Mouse (Mus musculus): Measurements from ENCODE around the gene Speg. TPM values are rescaled to one million over a fixed set of nuclear protein-coding genes. Genes with fewer than 3 reads are reported as not detected.

The Speg gene
- polyA plus RNA-seq, 1 experiment from 2014 or later: 33.5 TPM

DNA sequence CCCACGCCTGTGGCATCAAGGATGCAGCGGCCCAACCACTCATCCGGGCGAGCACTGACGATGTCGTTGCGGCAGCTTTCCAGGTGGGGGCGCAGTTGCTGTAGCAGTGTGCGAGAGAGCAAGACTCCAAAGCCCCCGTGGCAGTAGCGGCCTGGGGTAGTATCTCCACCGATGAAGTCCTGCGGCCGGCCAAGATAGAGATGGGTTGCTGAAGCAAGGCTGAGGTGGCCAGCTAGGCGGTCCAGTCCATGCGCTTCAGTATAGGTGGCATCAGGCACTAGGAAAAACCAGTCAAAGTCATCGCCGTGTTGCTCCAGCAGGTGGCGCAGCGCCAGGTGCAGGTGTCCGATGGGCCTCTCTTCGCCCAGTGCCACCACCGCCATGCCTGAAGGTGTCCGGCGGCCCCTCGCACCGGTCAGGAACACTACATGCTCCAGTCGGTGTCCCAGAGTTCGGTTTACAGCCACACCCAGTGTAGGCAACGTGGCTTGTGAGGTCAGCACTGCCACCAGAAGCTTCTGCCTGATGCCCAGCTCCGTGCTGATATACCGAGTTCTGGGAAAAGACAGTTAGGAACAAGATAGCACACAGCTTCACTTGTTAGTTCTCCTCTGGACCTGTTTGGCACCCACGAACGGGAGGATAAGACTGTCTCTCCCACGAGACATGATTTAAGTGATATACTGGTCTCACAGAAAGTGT lies 102.3 kb downstream of the Speg start:
- Histone ChIP-seq H3K9ac (ENCODE audit: low read depth, low read length) (no peak overlapping the region), H3K27me3 (replicated peaks; ENCODE audit: control insufficient read depth, insufficient read depth, low read length) (peaks cover 7% of the 10 kb centered on the region), H3K27ac (ENCODE audit: low read length) (no peak overlapping the region), H3K4me3 (ENCODE audit: low read length) (peak overlapping the region; percentile 21), H3K4me2 (ENCODE audit: low read depth, low read length) (peak overlapping the region; percentile 79), H3K36me3 (ENCODE audit: control insufficient read depth, insufficient read depth, low read length) (peaks cover 23% of the 10 kb centered on the region), H3K9me3 (ENCODE audit: control insufficient read depth, low read length) (no peaks in the 10 kb centered on the region), H3K4me1 (ENCODE audit: control insufficient read depth, insufficient read depth, low read length) (peaks cover 22% of the 10 kb centered on the region)
- WGBS: 15% methylated on average over 35 of the region's 35 CpGs
- ATAC-seq: no peak

DNA sequence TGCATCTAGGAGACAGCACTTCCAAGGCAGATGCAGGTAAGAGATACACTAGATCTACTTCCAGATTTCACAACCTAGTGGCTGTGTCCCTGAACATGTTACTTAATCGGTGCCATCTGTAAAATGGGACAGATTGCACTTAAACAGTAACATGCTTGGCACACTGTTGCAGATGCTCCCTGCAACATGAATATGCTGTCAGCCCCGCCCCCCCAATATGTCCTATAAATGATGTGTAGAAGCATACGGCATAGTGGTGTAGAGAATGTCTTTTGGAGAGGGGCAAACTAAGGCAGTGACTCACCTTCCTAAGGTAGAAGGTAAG lies 102.8 kb downstream of the Speg start:
- Histone ChIP-seq H3K4me2 (ENCODE audit: low read depth, low read length) (peak overlapping the region; percentile 79), H3K9ac (ENCODE audit: low read depth, low read length) (0 out of 2 replicates have a peak overlapping the region, but pooled peaks have one; percentile 83), H3K36me3 (ENCODE audit: control insufficient read depth, insufficient read depth, low read length) (peaks cover 23% of the 10 kb centered on the region), H3K27me3 (replicated peaks; ENCODE audit: control insufficient read depth, insufficient read depth, low read length) (peaks cover 12% of the 10 kb centered on the region), H3K4me1 (ENCODE audit: control insufficient read depth, insufficient read depth, low read length) (peaks cover 22% of the 10 kb centered on the region), H3K4me3 (ENCODE audit: low read length) (peak overlapping the region; percentile 85), H3K9me3 (ENCODE audit: control insufficient read depth, low read length) (no peaks in the 10 kb centered on the region), H3K27ac (ENCODE audit: low read length) (no peak overlapping the region)
- 50% methylated on average over 3 of the region's 3 CpGs for WGBS
- no peak for ATAC-seq

DNA sequence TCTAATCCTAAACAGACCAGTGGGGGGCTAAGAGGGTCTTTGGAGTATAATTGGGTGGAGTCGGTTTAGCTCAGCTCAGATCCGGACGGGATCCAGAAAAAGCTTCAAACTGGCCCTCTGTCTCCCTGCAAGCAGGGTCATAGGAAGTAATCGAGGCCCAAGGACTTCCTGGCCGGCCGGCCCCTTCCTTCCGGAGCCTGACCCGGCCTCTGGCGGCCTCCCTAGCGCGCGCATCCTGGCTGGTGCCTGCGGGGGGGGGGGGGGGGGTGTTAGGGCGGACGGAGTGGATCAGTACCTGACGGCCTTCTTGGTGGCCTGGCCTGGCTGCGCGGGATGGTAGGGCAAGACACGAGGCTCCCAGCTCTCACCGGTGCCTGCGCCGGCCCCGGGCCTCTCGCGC lies 103.4 kb downstream of the Speg start:
- ATAC-seq: no peak; the same call in 1 of the 2 replicates
- Histone ChIP-seq H3K4me1 (ENCODE audit: control insufficient read depth, insufficient read depth, low read length) (peaks cover 22% of the 10 kb centered on the region), H3K9ac (ENCODE audit: low read depth, low read length) (peak overlapping the region; percentile 83), H3K4me2 (ENCODE audit: low read depth, low read length) (peak overlapping the region; percentile 79), H3K4me3 (ENCODE audit: low read length) (peak overlapping the region; percentile 85), H3K27me3 (replicated peaks; ENCODE audit: control insufficient read depth, insufficient read depth, low read length) (peaks cover 18% of the 10 kb centered on the region), H3K9me3 (ENCODE audit: control insufficient read depth, low read length) (no peaks in the 10 kb centered on the region), H3K36me3 (ENCODE audit: control insufficient read depth, insufficient read depth, low read length) (peaks cover 23% of the 10 kb centered on the region), H3K27ac (ENCODE audit: low read length) (peak overlapping the region; percentile 83)
- WGBS: under 1% methylated on average over 22 of the region's 25 CpGs

DNA sequence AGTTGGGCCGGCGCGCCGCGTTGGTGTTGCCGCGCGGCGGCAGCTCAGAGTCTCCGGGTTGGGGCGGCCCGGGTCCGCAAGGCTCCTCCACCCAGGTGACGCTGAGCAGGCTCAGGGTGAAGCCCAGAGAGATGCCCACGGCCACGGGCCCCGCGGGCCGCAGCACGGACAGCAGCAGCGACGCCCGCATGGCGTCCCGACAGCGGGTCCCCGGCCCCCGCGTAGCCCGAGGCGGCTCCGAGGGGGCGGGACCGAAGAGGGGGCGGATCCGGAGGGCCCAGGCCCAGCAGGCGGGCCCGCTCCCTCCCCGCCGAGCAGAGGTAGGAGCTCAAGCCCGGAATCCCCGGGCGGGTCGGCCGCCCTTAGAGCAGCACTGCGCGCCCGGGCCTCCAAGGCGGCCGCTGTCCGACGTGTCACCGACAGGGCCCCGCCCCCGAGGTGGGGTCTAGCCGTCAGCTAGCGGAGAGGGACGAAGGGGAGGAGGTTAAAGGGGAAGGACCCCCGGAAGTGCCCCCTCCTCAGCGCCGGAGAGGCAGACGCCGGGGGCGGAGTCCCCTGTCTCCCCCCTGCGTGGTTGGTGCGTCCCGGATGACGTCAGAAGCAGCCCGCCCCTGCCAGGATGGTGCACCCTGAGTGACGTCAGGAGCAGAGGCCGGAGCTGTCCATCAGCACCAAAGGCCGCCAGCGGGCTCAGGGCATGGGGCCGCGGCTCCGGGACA lies 104.0 kb downstream of the Speg start, which contains the start of the genes Chpf and Tmem198:
Gene Chpf (minus strand): TSS at position 392 of the 719 bp plus-strand sequence.
Gene Tmem198 (plus strand): TSS at position 617 of the 719 bp plus-strand sequence.
- peak within 1 kb of the TSS; percentile 83 for H3K9ac ChIP-seq (ENCODE audit: low read depth, low read length)
- ATAC-seq: peak; percentile 96
- under 1% methylated on average over 70 of the region's 76 CpGs for WGBS
- H3K27ac ChIP-seq (ENCODE audit: low read length): peak within 1 kb of the TSS; percentile 83
- peaks cover 22% of the 10 kb centered on the region for H3K4me1 ChIP-seq (ENCODE audit: control insufficient read depth, insufficient read depth, low read length)
- H3K27me3 ChIP-seq (replicated peaks; ENCODE audit: control insufficient read depth, insufficient read depth, low read length): peaks cover 19% of the 10 kb centered on the region
- H3K36me3 ChIP-seq (ENCODE audit: control insufficient read depth, insufficient read depth, low read length): peaks cover 18% of the 10 kb centered on the region
- H3K4me3 ChIP-seq (ENCODE audit: low read length): peak within 1 kb of the TSS; percentile 85
- H3K4me2 ChIP-seq (ENCODE audit: low read depth, low read length): peak within 1 kb of the TSS; percentile 79
- H3K9me3 ChIP-seq (ENCODE audit: control insufficient read depth, low read length): no peaks in the 10 kb centered on the region

DNA sequence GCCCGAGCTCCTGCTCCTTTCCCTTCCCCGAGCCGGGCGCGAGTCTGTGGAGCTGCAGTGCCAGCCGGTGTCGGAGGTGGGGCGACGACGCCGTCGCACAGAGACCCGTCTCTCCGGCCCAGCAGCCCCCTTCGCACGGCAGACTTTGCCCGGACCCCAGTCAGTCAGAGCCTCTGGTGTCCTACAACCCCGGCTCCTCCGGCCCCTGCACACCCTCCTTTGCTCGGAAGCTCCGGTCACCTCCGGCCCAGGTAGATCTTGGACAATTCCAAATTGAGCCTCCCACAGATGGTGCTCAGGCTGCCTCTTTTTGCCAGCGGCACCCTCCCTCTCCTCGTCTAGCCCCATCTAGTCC lies 104.5 kb downstream of the Speg start:
- WGBS: 1% methylated on average over 23 of the region's 24 CpGs
- H3K27me3 ChIP-seq (replicated peaks; ENCODE audit: control insufficient read depth, insufficient read depth, low read length): peaks cover 21% of the 10 kb centered on the region
- peaks cover 22% of the 10 kb centered on the region for H3K4me1 ChIP-seq (ENCODE audit: control insufficient read depth, insufficient read depth, low read length)
- peak overlapping the region; percentile 79 for H3K4me2 ChIP-seq (ENCODE audit: low read depth, low read length)
- no peak; the same call in 1 of the 2 replicates for ATAC-seq
- H3K4me3 ChIP-seq (ENCODE audit: low read length): peak overlapping the region; percentile 85
- H3K9ac ChIP-seq (ENCODE audit: low read depth, low read length): peak overlapping the region; percentile 53
- no peak overlapping the region for H3K27ac ChIP-seq (ENCODE audit: low read length)
- no peaks in the 10 kb centered on the region for H3K9me3 ChIP-seq (ENCODE audit: control insufficient read depth, low read length)
- peaks cover 13% of the 10 kb centered on the region for H3K36me3 ChIP-seq (ENCODE audit: control insufficient read depth, insufficient read depth, low read length)

DNA sequence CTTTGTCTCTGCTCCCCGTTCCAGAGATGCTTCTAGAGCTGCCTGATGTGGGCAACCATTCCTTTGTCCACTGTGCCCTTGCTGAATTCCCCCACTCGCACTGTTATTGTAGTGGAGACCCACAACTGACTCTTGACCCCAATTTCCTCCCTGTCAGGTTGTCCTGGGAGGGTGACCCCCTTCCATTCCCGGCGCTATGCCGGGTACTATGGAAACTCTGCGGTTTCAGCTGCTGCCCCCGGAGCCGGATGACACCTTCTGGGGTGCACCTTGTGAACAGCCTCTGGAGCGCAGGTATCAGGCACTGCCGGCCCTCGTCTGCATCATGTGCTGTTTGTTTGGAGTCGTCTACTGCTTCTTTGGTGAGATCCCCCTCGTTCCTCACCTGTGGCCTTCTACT lies 104.9 kb downstream of the Speg start:
- Histone ChIP-seq H3K4me3 (ENCODE audit: low read length) (peak overlapping the region; percentile 85), H3K4me1 (ENCODE audit: control insufficient read depth, insufficient read depth, low read length) (peaks cover 22% of the 10 kb centered on the region), H3K4me2 (ENCODE audit: low read depth, low read length) (peak overlapping the region; percentile 79), H3K36me3 (ENCODE audit: control insufficient read depth, insufficient read depth, low read length) (peaks cover 8% of the 10 kb centered on the region), H3K9ac (ENCODE audit: low read depth, low read length) (peak overlapping the region; percentile 53; the same call in 1 of the 2 replicates), H3K27me3 (replicated peaks; ENCODE audit: control insufficient read depth, insufficient read depth, low read length) (peaks cover 24% of the 10 kb centered on the region), H3K9me3 (ENCODE audit: control insufficient read depth, low read length) (no peaks in the 10 kb centered on the region), H3K27ac (ENCODE audit: low read length) (no peak overlapping the region)
- 16% methylated on average over 13 of the region's 13 CpGs for WGBS
- ATAC-seq: no peak

DNA sequence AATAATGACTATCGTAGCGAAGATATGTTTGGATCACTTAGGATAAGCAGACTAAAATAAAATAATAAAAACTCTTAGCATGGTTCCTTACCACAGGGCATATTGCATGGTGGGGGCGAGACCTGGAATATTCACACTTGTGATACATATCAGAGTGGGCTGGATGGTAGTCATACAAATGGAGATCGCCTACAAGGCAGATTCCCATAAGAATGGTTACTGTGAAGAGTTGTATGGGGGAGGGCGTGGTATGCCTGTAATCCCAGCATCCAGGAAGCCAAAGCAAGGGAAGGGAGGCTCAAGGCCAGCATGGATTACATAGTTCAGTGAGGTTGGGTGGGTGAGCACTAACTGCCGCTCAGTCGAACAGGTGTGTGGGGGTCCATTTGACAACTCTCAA lies 105.6 kb downstream of the Speg start:
- Histone ChIP-seq H3K4me1 (ENCODE audit: control insufficient read depth, insufficient read depth, low read length) (peaks cover 22% of the 10 kb centered on the region), H3K9me3 (ENCODE audit: control insufficient read depth, low read length) (no peaks in the 10 kb centered on the region), H3K36me3 (ENCODE audit: control insufficient read depth, insufficient read depth, low read length) (peaks cover 2% of the 10 kb centered on the region; the same call in 1 of the 2 replicates), H3K27me3 (replicated peaks; ENCODE audit: control insufficient read depth, insufficient read depth, low read length) (peaks cover 31% of the 10 kb centered on the region), H3K27ac (ENCODE audit: low read length) (no peak overlapping the region), H3K9ac (ENCODE audit: low read depth, low read length) (no peak overlapping the region), H3K4me2 (ENCODE audit: low read depth, low read length) (no peak overlapping the region), H3K4me3 (ENCODE audit: low read length) (no peak overlapping the region)
- 85% methylated on average over 7 of the region's 7 CpGs for WGBS
- ATAC-seq: no peak

Other genes starting within 250 kb of the Speg start
- gene Slc23a3, start 241.4 kb upstream of the Speg start, polyA plus RNA-seq (2015; fragmentation: Nextera tagmentation; extraction: Ambion mirVana): 1.2 and 1.5 TPM in 2 replicates
- gene Cnppd1, start 232.6 kb upstream of the Speg start, polyA plus RNA-seq (2015; fragmentation: Nextera tagmentation; extraction: Ambion mirVana): 49.1 and 52.5 TPM in 2 replicates
- 44.7 and 50.8 TPM in 2 replicates for gene Retreg2, start 232.5 kb upstream of the Speg start, polyA plus RNA-seq (2015; fragmentation: Nextera tagmentation; extraction: Ambion mirVana)
- 53.2 and 54.6 TPM in 2 replicates for gene Zfand2b, start 206.7 kb upstream of the Speg start, polyA plus RNA-seq (2015; fragmentation: Nextera tagmentation; extraction: Ambion mirVana)
- 21.5 and 27.8 TPM in 2 replicates for gene Abcb6, start 194.9 kb upstream of the Speg start, polyA plus RNA-seq (2015; fragmentation: Nextera tagmentation; extraction: Ambion mirVana)
- 25.4 and 26.5 TPM in 2 replicates for gene Ankzf1, start 183.1 kb upstream of the Speg start, polyA plus RNA-seq (2015; fragmentation: Nextera tagmentation; extraction: Ambion mirVana)
- gene Atg9a, start 183.1 kb upstream of the Speg start, polyA plus RNA-seq (2015; fragmentation: Nextera tagmentation; extraction: Ambion mirVana): 28.3 and 31.7 TPM in 2 replicates
- 9.2 and 10.1 TPM in 2 replicates for gene Glb1l, start 164.5 kb upstream of the Speg start, polyA plus RNA-seq (2015; fragmentation: Nextera tagmentation; extraction: Ambion mirVana)
- gene Stk16, start 164.5 kb upstream of the Speg start, polyA plus RNA-seq (2015; fragmentation: Nextera tagmentation; extraction: Ambion mirVana): 108 and 120 TPM in 2 replicates
- gene Tuba4a, start 155.4 kb upstream of the Speg start, polyA plus RNA-seq (2015; fragmentation: Nextera tagmentation; extraction: Ambion mirVana): 137 and 151 TPM in 2 replicates
- not detected in 2 replicates for gene A630095N17Rik, start 143.2 kb upstream of the Speg start, polyA plus RNA-seq (2015; fragmentation: Nextera tagmentation; extraction: Ambion mirVana)
- 20.9 and 24.3 TPM in 2 replicates for gene Dnajb2, start 138.9 kb upstream of the Speg start, polyA plus RNA-seq (2015; fragmentation: Nextera tagmentation; extraction: Ambion mirVana)
- 2.9 and 3.0 TPM in 2 replicates for gene Ptprn, start 110.8 kb upstream of the Speg start, polyA plus RNA-seq (2015; fragmentation: Nextera tagmentation; extraction: Ambion mirVana)
- 9.2 and 9.9 TPM in 2 replicates for gene Resp18, start 96.9 kb upstream of the Speg start, polyA plus RNA-seq (2015; fragmentation: Nextera tagmentation; extraction: Ambion mirVana)
- gene Dnpep, start 57.3 kb upstream of the Speg start, polyA plus RNA-seq (2015; fragmentation: Nextera tagmentation; extraction: Ambion mirVana): 159 and 160 TPM in 2 replicates
- gene Des, start 15.0 kb upstream of the Speg start, polyA plus RNA-seq (2015; fragmentation: Nextera tagmentation; extraction: Ambion mirVana): 149 and 159 TPM in 2 replicates
- 134 and 137 TPM in 2 replicates for gene Gmppa, start 60.6 kb downstream of the Speg start, polyA plus RNA-seq (2015; fragmentation: Nextera tagmentation; extraction: Ambion mirVana)
- 2.0 and 2.4 TPM in 2 replicates for gene Asic4, start 75.1 kb downstream of the Speg start, polyA plus RNA-seq (2015; fragmentation: Nextera tagmentation; extraction: Ambion mirVana)
- 25.2 and 28.8 TPM in 2 replicates for gene Chpf, start 104.0 kb downstream of the Speg start, polyA plus RNA-seq (2015; fragmentation: Nextera tagmentation; extraction: Ambion mirVana)
- gene Tmem198, start 104.2 kb downstream of the Speg start, polyA plus RNA-seq (2015; fragmentation: Nextera tagmentation; extraction: Ambion mirVana): 1.5 and 1.9 TPM in 2 replicates
- gene Obsl1, start 131.2 kb downstream of the Speg start, polyA plus RNA-seq (2015; fragmentation: Nextera tagmentation; extraction: Ambion mirVana): 38.7 and 42.7 TPM in 2 replicates
- 6.6 and 7.3 TPM in 2 replicates for gene Inha, start 131.8 kb downstream of the Speg start, polyA plus RNA-seq (2015; fragmentation: Nextera tagmentation; extraction: Ambion mirVana)
- gene Stk11ip, start 146.2 kb downstream of the Speg start, polyA plus RNA-seq (2015; fragmentation: Nextera tagmentation; extraction: Ambion mirVana): 16.6 and 17.8 TPM in 2 replicates
- gene Slc4a3, start 171.0 kb downstream of the Speg start, polyA plus RNA-seq (2015; fragmentation: Nextera tagmentation; extraction: Ambion mirVana): 7.6 and 9.8 TPM in 2 replicates